Mouse (Mus musculus): ENCODE data around the gene Pitx2.

Pitx2 gene

GRCm38 (mm10) chr3:129256766-129257165, 57.1 kb downstream of the Pitx2 start:
- DNase-seq (ENCODE audit: low spot score in 2 of 2) = no peak

- no peak for DNase-seq (ENCODE audit: low spot score in 2 of 2)
Measured at GRCm38 (mm10) chr3:129258497-129258896, 58.8 kb downstream of the Pitx2 start.
